Mouse (Mus musculus) adrenal gland, adult (tissue): ENCODE measurements at regions not wholly inside any gene's neighbourhood (a gene's known extent, or its start where the extent isn't known, plus 50 kb on each side); places are given as distances from the start of the nearest gene placed in this dataset.

Source experiments
- DNase-seq, 2 experiments: peaks; one replicate each; pipeline ENCODE4 v3.0.0; 2022 to 2023; ENCODE audit warnings: low spot score in 1 of 2; ENCODE audit not compliant: inconsistent age in 2 of 2

DNA sequence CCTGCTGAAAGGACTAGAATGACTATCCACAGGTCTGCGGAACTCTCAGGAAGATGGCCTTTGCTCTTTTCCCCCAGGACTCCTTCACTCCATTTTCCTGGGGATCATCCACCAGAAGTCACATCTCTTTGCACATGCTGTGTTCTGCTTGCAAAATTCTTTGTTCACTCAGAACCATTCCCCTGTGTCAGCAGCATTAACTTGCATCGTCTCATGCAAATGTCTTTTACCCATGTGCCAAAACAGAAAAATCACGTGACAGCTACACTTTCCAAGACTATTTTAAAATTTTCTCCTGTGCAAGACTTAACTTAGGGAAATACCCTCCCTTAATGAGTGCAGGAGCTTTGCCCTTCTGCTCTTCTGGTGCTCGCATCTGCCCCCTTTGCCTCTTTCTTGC is 306.2 kb upstream of the Sox11 start:
- DNase-seq, result no peak

DNA sequence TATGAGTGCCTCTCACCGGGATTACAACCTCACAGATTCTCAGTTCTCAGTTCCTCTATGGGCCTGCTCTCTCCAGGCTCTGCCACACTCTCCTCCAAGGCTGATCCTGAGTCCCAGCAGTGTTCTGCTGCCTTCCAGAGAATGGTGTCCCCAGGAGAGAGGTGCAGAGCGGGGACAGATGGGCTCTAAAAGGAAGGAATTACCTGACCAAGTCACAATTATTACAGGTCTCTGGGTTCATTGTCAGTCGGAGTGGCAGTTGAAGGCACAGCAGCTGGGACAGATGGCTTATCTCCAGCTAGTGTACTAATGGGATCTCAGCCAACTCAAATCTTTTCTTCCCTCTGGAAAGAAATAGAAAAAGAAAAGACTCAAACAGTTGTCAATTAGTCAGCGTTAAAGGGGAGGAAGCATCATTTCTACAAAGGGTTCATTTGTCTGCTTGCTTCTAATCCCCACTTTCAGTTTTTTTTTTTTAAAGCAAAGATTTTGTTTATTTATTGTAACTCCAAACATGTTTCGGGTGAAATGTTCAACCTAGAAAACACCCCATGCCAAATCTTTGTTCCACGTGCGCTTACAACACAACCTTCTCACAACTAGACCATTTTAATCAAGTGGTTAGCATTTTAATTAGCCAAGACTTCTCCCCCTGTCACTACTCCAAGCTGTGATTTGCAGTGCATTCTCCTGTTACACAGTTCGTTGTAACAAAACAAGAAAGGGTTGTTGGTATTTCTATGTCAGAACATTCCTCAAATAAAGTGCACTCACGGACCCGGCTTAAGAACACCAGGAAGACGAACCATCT is 304.3 kb upstream of the Sox11 start:
- no peak for DNase-seq

DNA sequence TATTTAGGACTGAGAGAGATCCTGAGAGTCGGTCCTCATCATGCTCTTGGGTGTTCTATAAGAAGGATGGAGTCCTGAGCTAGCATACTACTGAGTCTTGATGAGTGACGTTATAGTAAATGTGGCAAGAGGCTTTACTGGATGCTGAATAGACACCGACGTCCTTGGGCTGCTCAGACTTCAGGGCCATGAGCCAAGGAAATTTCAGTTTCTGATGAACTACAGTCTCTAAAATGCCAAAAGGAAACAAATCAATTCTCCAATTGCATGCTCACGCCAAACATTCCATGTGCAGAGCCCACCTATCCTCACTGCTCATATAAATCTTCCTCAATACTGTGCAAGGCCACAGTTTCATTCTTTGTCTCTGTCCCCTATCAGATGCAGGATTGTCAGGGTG is 277.2 kb upstream of the Sox11 start:
- peak; percentile 21 to 75 for DNase-seq

DNA sequence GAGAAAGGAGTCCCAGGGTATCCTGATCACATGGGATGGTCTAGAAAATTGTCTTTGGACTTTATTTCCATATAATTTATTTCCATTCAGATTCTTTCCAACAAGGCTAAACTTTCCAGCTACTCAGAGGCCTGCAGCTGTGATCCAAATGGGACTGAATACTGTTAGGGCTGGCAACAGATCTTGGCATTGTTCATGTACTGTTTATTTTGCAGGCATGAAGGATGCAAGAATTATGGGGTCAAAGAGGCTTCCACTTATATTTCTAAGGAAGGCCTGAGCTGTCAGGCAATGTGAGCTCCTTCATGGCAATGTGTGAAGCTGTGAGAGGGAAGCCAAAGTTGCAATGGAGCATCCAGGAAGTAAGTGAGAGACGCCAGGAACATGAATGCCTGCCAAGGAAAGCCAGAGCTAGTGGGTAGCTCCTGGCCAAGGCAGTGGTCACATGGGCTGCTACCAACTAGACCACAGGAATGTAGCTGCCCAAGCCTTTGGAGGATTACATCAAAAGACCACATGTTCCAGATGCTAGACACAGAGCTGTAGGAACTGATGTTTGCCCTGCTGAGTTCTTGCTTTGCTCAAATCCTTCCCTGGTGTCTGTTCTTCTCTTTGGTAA is 261.8 kb upstream of the Sox11 start:
- no peak for DNase-seq

DNA sequence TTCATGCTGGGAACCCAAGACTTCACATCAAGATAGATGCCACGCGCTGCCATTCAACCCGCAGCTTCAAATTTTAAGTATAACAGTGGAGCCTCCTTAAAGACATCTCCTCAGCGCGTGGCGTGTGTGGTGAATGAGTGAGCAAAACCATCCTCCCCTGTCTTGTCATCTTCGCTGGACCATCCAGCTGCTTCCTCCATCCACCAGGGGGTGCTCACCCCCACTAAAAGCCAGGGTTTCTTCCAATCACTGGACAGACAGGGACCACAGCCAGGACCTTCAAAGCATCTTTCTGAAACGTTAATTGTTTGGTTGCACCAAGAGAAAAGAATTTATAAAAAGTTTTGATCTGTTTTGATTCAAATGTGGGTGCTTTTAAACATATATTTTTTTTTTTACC is 256.8 kb upstream of the Sox11 start:
- DNase-seq, result peak; percentile 37 to 80

DNA sequence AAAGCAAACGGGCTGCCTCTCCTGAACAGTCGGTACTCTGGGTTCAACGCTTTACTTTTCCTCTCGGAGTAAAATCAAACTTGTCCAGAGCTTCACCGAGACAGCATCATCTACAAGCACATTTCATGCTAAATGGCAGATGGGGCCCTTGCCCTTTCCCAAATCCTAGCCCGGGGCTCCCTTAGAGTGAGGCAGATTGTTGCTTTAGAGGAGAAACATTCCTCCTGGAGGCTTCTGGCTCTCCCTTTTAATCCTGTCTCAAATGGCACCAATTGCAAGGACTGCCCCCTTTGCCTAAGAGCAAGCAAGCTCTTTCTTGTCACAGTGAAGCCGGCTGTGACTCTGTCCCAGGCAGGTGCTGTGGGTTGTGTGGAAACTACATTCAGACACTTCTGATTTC is 255.5 kb upstream of the Sox11 start:
- no peak for DNase-seq

DNA sequence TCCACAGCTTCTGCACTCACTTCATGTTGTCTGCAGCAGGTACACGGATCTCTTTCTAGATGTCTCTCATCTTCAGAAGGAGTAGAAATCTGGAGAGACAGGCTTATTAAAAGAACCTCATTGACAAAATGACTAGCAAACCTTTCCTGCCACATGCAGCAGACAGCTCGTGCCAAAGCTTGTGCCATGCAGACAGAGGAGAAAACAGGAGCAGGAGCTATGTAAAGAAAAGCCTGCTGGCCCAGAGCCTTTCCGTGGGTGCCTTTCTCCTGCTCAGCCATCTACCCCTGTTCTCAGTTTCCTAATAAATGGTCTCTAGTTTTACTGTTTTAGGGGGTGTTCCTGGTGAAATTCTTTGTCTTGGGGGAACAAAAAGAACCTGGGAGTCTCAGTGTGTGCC is 254.9 kb upstream of the Sox11 start:
- no peak for DNase-seq

DNA sequence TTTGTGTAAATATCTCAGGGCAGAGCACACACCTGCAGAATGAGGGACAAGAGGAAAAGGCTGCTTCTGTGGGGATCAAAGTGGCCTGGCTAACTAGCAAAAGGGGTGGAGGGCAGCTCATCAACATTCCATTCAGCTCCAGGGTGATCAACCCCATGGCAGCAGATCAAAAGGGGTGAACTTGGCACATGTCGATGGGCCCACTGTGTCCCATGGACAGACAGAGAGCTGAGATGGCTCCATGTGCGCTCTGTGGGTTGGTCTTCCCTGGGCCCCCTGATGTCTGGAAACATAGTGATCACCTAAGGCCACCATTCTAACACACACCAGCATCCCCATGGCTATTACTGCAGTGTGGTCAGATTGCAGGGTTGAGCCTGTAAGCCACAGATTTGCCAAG is 253.2 kb upstream of the Sox11 start:
- no peak for DNase-seq

DNA sequence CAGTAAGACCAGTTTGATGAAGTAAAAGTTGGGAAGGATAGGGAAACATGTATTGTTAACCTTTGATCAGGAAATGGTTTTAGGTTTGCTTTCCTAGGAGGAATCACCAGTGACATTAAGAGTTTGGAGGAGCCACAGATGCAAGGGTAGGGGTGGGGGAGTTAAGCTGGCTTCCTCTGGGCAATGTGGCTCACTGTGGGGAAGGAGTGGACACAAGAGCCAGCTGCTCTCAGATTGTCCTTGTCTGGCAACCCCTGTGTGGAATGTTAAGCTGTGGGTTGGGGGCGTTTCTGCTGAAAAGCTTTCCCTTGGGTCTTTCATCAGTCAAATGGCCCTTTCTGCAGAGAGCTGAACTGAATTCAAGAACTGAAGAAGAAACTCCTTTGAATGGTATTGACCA is 251.1 kb upstream of the Sox11 start:
- no peak for DNase-seq

DNA sequence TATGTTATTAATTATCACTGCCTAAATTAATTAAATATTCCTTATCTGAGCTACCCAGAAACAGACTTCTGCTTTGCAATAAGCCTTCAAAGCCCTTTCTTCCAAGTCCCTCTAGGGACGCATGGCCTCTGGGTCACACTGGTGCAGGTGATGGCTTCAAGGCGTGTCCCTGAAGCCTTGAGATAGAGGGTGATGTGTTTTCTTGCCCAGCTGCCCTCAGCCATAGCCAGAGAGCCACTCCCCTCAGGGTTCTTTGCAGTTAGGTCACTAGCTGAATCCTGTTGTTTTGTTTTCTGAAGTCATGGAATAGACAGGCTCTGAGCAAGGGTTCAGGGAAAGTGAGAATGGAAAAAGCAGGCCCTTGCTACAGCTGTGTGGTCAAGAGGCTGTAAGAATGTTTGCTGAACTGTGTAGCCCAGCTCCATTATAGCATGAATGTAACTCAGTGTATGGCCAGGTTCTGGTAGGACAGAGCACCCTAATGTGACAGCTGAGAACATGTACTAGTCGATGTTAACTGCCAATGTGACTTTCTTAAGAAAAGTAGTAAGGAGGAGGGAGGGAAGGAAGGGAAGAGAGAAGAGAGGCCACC is 233.8 kb upstream of the Sox11 start:
- DNase-seq, result no peak

DNA sequence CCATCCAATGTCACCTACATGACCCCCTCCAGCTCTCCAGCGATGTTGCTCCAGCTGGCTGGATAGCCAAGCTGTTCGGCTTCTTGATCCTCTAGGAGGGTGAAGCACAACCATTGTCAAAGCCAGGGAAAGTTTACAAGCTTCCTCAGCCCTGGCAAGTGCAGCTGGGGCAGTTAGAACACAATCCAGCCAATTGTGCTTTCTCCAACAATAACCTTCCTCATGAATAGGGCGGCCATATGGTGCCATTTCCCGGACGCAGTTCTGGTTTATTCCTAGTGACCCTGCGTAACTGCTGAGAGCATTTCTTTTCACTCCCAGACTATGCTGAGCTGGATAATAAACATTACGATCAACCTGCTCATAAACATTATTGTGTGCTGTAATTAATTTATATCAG is 233.3 kb upstream of the Sox11 start:
- DNase-seq, result no peak

DNA sequence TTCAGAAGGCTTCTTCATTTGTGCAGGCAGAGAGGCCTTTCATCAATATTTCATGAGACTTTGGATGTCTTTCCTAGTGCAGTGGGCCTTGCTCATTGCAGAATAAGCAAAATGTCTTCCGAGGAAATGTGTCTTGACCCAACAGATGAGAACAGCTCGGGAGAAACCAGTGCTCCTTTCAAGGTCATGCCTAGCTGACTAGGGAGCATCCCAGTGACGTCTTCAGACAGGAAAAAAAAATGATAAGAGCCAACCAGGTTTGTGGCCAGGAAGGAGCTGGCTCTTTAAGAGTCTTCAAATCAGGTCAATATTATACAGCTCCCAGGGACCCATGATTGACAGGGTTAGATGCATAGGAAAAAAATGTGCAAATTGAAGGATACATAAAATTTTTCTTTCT is 224.9 kb upstream of the Sox11 start:
- no peak for DNase-seq

DNA sequence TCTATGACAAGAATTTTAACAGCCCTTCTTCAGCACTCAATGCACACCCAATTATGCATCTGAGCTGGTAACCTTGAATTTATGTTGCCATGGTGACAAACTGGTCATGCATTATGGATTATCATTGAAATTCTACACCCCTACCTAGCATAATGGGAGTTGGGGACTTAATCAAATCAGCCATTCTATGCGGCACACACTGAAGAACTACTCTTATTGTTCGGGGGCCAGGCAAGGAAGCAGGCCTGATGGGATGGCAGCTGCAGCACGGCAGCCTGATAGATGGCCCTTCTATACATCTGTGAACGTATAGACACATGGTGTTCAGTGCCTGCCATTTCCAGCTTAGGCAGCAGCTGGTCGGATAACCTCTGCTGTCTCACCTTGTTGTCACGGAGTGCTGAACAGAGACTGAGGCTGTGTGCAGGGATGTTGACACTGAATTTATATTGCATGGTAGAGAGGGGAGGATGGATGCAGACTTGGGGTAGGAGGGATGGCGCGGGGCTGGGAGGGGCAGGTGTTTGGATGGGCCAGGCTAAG is 223.7 kb upstream of the Sox11 start:
- no peak for DNase-seq

DNA sequence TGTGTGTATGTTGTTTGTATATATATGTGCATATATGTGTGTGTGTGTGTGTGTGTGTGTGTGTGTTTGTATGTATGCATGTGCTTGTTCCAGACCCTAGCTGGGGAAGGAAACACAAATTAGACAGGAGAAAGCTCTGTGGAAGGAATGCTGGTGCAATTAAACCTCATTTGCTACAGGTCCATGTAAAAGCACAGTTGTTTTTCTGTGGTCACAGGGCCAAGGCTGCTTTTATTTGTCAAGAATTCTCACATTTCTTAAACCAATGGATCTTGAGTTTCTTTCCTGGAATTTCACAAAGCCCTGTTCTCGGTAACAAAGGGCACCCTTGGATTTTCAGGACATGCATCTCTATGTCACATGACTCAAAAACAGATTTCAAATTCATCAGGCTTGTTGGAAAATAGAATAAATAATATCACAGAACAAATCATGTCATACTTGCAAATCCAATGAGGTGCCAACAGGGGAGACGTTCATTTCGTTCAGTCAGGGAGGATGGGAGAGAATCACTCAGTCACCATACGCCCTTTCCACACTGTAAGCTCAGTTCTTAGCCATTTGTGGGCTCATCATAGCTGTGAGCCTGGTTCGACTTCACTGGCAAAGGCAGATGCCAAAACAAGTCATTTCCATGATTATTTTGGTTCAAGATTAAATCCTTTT is 222.4 kb upstream of the Sox11 start:
- DNase-seq, result no peak

DNA sequence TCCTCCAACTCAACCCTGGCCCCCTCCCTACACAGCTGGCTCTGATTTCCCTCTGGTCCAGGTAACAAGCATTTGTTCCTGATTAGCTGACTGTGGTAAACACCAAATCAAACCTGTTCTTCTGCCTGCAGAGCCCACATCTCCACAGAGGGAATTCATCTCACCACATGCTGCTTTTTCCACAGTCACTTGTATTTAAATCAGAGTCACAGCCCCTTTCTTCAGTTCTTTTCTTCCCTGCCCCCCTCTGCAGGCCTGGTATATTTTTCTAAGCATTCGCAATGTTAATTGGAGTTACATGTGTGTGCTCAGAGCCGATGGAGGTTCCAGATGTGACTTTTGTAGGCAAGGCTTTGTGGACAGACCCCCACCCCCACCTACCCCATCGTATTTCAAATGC is 221.5 kb upstream of the Sox11 start:
- no peak for DNase-seq

DNA sequence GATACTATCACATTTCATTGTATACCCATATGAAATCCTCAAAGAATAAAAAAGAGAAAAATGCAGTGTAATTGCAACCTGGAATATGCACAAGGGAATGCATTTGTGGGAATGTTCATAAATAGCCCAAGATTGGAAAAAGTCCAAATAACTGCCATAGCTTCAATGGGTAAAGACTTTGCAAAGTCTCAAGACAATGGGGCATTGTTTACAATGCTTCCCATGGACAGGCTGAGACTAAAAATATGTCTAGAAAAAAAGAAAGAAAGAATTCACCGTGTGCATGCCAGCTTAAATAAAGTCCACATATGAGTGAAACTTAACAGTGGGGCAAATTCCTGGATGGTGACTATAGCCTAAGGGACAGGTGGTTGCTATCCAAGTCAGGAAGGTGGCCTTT is 210.4 kb upstream of the Sox11 start:
- DNase-seq, result no peak

DNA sequence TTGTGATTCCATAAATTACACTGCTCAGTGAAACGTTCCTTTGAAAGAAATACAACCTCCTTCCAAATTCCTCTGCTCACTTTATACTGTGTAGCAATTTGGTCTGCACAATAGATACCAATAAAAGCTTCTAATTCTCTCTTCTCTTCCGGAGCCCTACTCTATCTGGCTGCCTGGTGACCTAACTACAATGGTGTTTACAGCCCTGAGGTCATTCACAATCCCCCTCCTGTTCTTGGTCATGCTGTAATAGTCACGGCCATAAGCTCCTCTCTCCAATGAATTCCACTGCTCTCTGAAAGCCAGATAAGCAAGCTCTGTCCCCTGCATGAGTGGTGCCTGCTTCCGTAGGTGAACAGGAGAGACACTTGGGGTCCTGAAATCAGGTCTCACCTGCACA is 195.8 kb upstream of the Sox11 start:
- DNase-seq, result no peak

DNA sequence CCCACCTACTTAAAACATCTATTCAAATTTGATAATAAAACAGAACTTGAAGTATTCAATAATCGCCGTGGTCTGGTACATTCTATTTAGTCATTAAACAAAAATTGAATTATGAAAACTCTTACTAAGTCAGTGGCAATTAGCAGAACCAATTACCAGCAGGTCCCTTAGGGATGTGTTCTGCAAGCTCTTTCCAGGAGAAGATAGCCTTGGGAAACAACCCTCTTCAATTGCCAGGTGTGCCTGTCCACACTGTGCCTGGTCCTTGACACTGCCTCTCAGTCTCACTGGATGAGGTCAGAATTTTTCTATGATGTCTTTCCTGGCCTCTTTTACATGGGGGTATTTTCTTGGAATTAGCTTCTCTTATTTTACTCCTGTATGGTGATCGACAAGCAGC is 195.1 kb upstream of the Sox11 start:
- no peak for DNase-seq

DNA sequence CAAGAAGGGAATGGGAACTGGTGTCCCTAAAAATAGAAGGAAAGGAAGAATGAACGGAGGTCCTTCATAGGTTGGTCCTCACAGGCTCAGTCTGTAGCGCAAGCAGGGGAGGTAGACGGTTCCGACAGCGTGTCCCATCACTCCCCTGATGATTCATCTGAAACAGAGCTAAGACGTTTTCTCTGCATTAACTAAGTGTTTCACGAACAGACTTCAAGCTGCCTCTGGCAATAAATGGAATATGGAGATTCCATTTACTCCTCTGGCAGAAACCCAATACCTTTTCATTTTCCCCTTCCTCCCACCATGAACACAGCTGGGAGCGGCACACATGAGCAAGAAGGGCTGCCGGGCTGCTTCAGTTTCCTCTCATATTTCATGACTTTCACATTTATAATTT is 194.6 kb upstream of the Sox11 start:
- no peak for DNase-seq

DNA sequence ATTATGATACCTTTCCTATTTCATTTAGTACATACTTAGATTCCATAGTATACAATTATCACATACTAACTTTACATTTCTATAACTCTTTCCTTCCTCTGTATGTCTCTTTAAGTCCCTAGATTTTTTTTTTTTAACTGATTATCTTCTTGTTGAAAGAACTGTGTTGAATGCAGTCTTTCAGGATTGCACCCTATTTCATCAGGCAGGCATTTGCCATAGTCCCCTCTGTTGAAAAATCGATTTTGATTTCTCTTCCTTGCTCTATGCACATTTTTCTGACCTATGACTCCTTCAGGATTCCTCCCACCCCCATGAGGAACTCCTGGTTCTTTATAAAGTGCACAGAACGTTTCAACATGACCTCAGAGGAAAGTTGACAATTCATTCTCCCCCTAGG is 183.2 kb upstream of the Sox11 start:
- no peak for DNase-seq

DNA sequence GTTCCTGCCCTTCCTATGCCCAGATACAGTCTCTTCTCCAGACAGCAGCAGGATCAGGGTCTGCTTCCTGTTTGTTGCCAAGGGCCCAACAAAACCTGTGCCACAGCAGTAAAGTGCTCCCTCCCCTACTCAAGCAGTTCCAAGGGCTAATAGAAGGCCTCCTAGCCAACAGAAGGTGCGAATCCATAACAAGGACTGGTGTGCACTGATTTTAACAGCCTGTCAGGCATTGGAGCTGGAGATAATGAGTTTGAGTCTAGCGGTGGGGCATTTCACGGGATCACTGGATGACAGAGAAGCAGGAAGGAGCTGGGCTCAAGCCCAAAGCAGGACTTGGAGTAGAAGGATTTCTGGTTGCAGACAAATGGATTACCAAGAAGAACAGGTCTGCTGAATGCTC is 170.9 kb upstream of the Sox11 start:
- DNase-seq, result no peak

DNA sequence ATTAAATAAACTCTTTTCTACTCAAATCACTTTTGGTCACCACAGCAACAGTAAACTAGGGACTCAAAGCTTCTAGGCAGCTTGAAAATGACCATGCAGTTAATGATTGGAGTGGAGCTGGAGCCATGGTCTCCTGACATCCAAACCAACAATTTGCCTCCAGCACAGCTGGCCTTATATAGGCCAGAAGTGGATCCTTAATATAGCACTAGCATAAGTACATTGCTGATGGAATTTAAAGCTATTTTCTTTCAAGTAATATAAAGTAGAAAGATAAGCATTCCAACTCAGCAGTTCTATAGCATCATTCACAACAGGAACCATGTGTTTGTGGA is 165.8 kb upstream of the Sox11 start:
- no peak for DNase-seq
